In the genomic region with DNA sequence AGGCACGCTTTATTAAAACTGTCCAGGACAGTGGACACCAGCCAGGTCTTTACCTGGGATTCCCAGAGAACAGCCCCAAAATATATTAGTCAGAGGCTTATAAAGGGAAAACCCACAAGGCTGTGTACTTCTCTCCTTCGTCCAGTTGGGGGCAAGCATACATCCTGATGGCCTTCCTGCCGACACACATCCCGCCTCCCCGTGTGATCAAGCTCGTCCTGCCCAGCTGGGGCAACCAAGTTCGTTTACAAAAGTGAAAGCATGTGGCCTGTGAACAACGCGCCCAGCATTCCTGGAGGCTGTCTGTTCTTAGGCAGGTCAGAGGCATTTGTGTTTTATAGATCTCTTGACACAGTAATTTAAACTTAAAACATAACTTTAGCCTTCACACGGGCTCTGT, we compare ENCODE assay signal across 8 mouse cellular contexts. TPM values are rescaled to one million over a fixed set of nuclear protein-coding genes. Genes with fewer than 3 reads are reported as not detected.
A peak's percentile ranks its signal among the peaks of the same experiment; 100 is the strongest.
DNase-seq lines count a peak whose midpoint lies in the region; ATAC-seq lines count a peak whose summit lies in the region.

No protein-coding gene starts in this region.

- peaks cover 20% of the 10 kb centered on the region for H3K4me1 ChIP-seq in midbrain, embryonic 10.5 days
- H3K4me1 ChIP-seq in midbrain, embryonic 14.5 days (ENCODE audit: control insufficient read depth, insufficient read depth, low read length), result peaks cover 7% of the 10 kb centered on the region
- peaks cover 13% of the 10 kb centered on the region for H3K4me1 ChIP-seq in lung, embryonic 15.5 days

- H3K9ac ChIP-seq in midbrain, embryonic 14.5 days (replicated peaks; ENCODE audit: low read length), result no peak overlapping the region
- H3K9ac ChIP-seq in lung, embryonic 15.5 days, result no peak overlapping the region

- no peak overlapping the region for H3K4me3 ChIP-seq in midbrain, embryonic 10.5 days
- no peak overlapping the region for H3K4me3 ChIP-seq in midbrain, embryonic 14.5 days (replicated peaks; ENCODE audit: low read depth, low read length)
- no peak overlapping the region for H3K4me3 ChIP-seq in lung, embryonic 15.5 days

- peak; percentile 48 for DNase-seq in midbrain, embryonic 10.5 days (ENCODE audit: low spot score)
- DNase-seq in midbrain, embryonic 14.5 days, result no peak
- DNase-seq in adrenal gland, adult 18-20 months (ENCODE audit: low spot score in 2 of 2), result peak; percentile 12 to 27
- DNase-seq in kidney, adult 18-20 months, result peak; percentile 35
- peak; percentile 54 for DNase-seq in testis, postnatal 10 days (ENCODE audit: low spot score)
- no peak for DNase-seq in layer of hippocampus, adult 9-10 months (ENCODE audit: low spot score)

- no peak overlapping the region; the same call in 1 of the 2 replicates for H3K27ac ChIP-seq in midbrain, embryonic 10.5 days (replicated peaks)
- no peak overlapping the region for H3K27ac ChIP-seq in midbrain, embryonic 14.5 days (replicated peaks; ENCODE audit: low read depth, low read length)
- no peak overlapping the region for H3K27ac ChIP-seq in lung, embryonic 15.5 days

- H3K36me3 ChIP-seq in midbrain, embryonic 10.5 days, result no peaks in the 10 kb centered on the region
- H3K36me3 ChIP-seq in midbrain, embryonic 14.5 days (ENCODE audit: control insufficient read depth, insufficient read depth, low read length), result no peaks in the 10 kb centered on the region
- H3K36me3 ChIP-seq in lung, embryonic 15.5 days, result peaks cover 14% of the 10 kb centered on the region

- WGBS in midbrain, embryonic 10.5 days, result 29% methylated on average over 10 of the region's 10 CpGs
- WGBS in midbrain, embryonic 14.5 days, result 26% methylated on average over 10 of the region's 10 CpGs
- 19% methylated on average over 10 of the region's 10 CpGs for WGBS in lung, embryonic 15.5 days

- ATAC-seq in midbrain, embryonic 14.5 days (ENCODE audit: low FRiP score, low TSS enrichment), result no peak
- ATAC-seq in erythroid progenitor cell, adult 5-6 weeks (replicated peaks; ENCODE audit: low FRiP score, poor library complexity, severe bottlenecking), result peak; percentile 82
- no peak for ATAC-seq in lung, embryonic 15.5 days (ENCODE audit: borderline replicate concordance, extremely low read depth, low FRiP score, low TSS enrichment)

- H3K27me3 ChIP-seq in midbrain, embryonic 10.5 days (ENCODE audit: low read depth, poor library complexity, severe bottlenecking), result no peaks in the 10 kb centered on the region
- H3K27me3 ChIP-seq in midbrain, embryonic 14.5 days (ENCODE audit: control insufficient read depth, insufficient read depth, low read length), result no peaks in the 10 kb centered on the region
- no peaks in the 10 kb centered on the region for H3K27me3 ChIP-seq in lung, embryonic 15.5 days

- H3K9me3 ChIP-seq in midbrain, embryonic 10.5 days (replicated peaks), result no peaks in the 10 kb centered on the region
- no peaks in the 10 kb centered on the region for H3K9me3 ChIP-seq in midbrain, embryonic 14.5 days (ENCODE audit: control insufficient read depth, low read length)
- H3K9me3 ChIP-seq in lung, embryonic 15.5 days, result no peaks in the 10 kb centered on the region

- no peak overlapping the region for H3K4me2 ChIP-seq in midbrain, embryonic 14.5 days (ENCODE audit: low read length)
- peak overlapping the region; percentile 26; the same call in 1 of the 2 replicates for H3K4me2 ChIP-seq in lung, embryonic 15.5 days

RNA-seq across cellular contexts. Expression of a gene that starts 32.4 kb away (rescaled TPM):
- polyA plus RNA-seq in midbrain, embryonic 10.5 days (2016; fragmentation: Nextera tagmentation; extraction: Ambion mirVana), result 943 and 1,130 TPM in 2 replicates
- polyA plus RNA-seq in midbrain, embryonic 14.5 days (2014; fragmentation: Nextera tagmentation; extraction: Ambion mirVana), result 659 and 721 TPM in 2 replicates
- total RNA-seq in adrenal gland, adult 18-20 months (2021), result 100 to 1,000 TPM; 724 to 824 TPM
- total RNA-seq in erythroid progenitor cell, adult 5-6 weeks (2015; ENCODE audit: low replicate concordance), result 1,143 and 1,236 TPM in 2 replicates
- total RNA-seq in erythroid progenitor cell, adult 5-6 weeks (2017; ENCODE audit: low replicate concordance), result 1,103 and 1,193 TPM in 2 replicates
- 1,266 and 1,287 TPM in 2 replicates for polyA plus RNA-seq in lung, embryonic 15.5 days (2015; fragmentation: Nextera tagmentation; extraction: Ambion mirVana)

Comparison
In these comparisons a context has a peak if more than half of its experiments do, and no peak if none do; other contexts are left out.
1. DNase-seq: peak in midbrain, embryonic 10.5 days (single experiment), adrenal gland, adult 18-20 months (2 of 2), kidney, adult 18-20 months (single experiment) and testis, postnatal 10 days (single experiment); none in midbrain, embryonic 14.5 days (single experiment) and layer of hippocampus, adult 9-10 months (single experiment).